Mouse (Mus musculus) stomach, postnatal 0 days (tissue): Measurements from ENCODE around the gene Ap5z1.

Experiments used
- CTCF ChIP-seq: IDR thresholded peaks from 2 replicates; pipeline ENCODE4 v1.5.1; 2016; ENCODE audit warnings: antibody characterized with exemption, low read depth, mild to moderate bottlenecking, moderate library complexity
- EP300 ChIP-seq: optimal IDR thresholded peaks from 2 replicates; pipeline ENCODE3; 2016; ENCODE audit warnings: antibody characterized with exemption

DNA sequence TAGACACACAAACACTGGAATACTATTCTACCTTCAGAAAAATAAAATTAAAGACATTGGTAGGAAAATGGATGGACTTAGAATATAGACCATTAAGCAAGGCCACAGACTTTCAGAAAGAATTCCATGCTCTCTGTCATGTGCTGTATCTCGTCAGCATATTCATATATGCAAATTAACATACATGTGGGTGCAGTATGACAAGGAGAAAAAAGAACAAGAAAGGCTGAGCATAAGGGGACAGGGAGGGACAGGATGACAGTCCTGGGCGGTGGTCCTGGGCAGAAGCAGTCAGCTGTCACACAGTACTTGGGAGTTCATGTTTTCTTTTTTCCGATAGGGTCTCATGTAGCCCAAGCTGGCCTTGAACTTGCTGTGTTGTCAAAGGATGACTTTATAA is 40.0 kb upstream of the Ap5z1 start:
- TF ChIP-seq CTCF = no peak
- TF ChIP-seq EP300 = no peak
